Mouse (Mus musculus) CH12.LX (cell line): ENCODE results near the gene Gm1123.

Experiments used
- CHD1 ChIP-seq: IDR thresholded peaks from 2 replicates; pipeline ENCODE4 v1.6.1; 2012; ENCODE audit warnings: low read depth, low read length, improper control_type of control experiment, inconsistent platforms
- CTCF ChIP-seq, 2 experiments: IDR thresholded peaks in 1 of 2; conservative IDR thresholded peaks in 1 of 2; 2 replicates each; pipeline ENCODE4 v1.5.1; 2011 to 2012; ENCODE audit warnings: low read depth in 2 of 2, low read length in 2 of 2, improper control_type of control experiment in 1 of 2, inconsistent platforms in 1 of 2, mild to moderate bottlenecking in 1 of 2, moderate library complexity in 1 of 2
- E2F4 ChIP-seq: IDR thresholded peaks from 2 replicates; pipeline ENCODE4 v1.6.1; 2011; ENCODE audit warnings: low read depth, low read length, improper control_type of control experiment; ENCODE audit not compliant: insufficient replicate concordance
- EP300 ChIP-seq: IDR thresholded peaks from 2 replicates; pipeline ENCODE4 v1.6.1; 2011; ENCODE audit warnings: low read length, improper control_type of control experiment
- MAFK ChIP-seq: IDR thresholded peaks from 2 replicates; pipeline ENCODE4 v1.6.1; 2011; ENCODE audit warnings: low read length, improper control_type of control experiment; ENCODE audit not compliant: insufficient replicate concordance
- MYC ChIP-seq: IDR thresholded peaks from 2 replicates; pipeline ENCODE4 v1.6.1; 2011; ENCODE audit warnings: low read depth, mild to moderate bottlenecking, improper control_type of control experiment, low read length
- POLR2A ChIP-seq: IDR thresholded peaks from 2 replicates; pipeline ENCODE4 v1.6.1; 2011; ENCODE audit warnings: low read depth, mild to moderate bottlenecking, improper control_type of control experiment, low read length
- UBTF ChIP-seq: IDR thresholded peaks from 2 replicates; pipeline ENCODE4 v1.6.1; 2012; ENCODE audit warnings: low read depth, mild to moderate bottlenecking, inconsistent platforms, low read length, improper control_type of control experiment, moderate library complexity

DNA sequence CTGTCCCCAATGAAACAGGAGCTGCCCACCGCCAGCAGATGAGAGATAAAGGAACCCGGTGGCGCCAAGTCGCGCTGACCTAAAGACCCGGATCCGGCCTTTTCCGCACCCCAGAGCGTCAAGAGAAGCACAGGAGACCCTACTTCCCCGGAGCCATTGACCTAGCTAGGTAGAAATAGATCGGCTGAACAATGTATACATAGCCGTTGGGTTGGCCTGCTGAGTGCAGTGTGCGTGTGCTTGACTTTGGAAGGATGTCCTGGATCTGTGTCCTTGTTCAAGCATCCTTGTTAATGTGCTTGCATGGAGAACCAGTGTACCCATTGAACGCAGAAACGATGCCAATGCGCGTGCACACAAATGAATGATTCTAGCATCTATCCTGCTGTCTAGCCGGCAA lies 71.9 kb downstream of the Gm1123 start:
- TF ChIP-seq E2F4, result no peak
- no peak for TF ChIP-seq CHD1
- no peak for TF ChIP-seq MAFK
- TF ChIP-seq MYC, result no peak
- no peak for TF ChIP-seq UBTF
- no peak for TF ChIP-seq POLR2A
- TF ChIP-seq CTCF (conservative IDR thresholded peaks at IDR 0.05 in 1 of 2, IDR thresholded peaks at IDR 0.05 in 1 of 2; ENCODE audit: low read depth in 2 of 2, low read length in 2 of 2), result no peak
- TF ChIP-seq EP300, result no peak
